Mouse (Mus musculus): Measurements from ENCODE around the gene Bcor.

GRCm38 (mm10) chrX:12089027-12089340, 71.2 kb downstream of the Bcor start:
- TF ChIP-seq CTCF (IDR thresholded peaks at IDR 0.05; ENCODE audit: insufficient read depth, low read length) = no peak
- no peak for TF ChIP-seq POLR2A (IDR thresholded peaks at IDR 0.05; ENCODE audit: borderline replicate concordance, extremely low read depth, low read depth, low read length)

All from lung, adult 2 months (tissue).